Mouse (Mus musculus): Measurements from ENCODE around the gene Cdkn2b. TPM values are rescaled to one million over a fixed set of nuclear protein-coding genes. Genes with fewer than 3 reads are reported as not detected.

Gene Cdkn2b
- total RNA-seq, 2 experiments from 2014 or later, result 0.55 to 0.87 TPM

- no peak for DNase-seq
- intact Hi-C loops (cut with DNase I), result loop anchor here (2.0 to 5.0 kb wide), 2 partner anchors 15 to 228 kb away; no protein-coding TSS in a partner anchor
Measured at GRCm38 (mm10) chr4:89294091-89294485, 16.8 kb downstream of the Cdkn2b start.

- intact Hi-C loops (cut with DNase I), result loop anchor here (5.0 kb wide), 1 partner anchor 229 kb away; no protein-coding TSS in a partner anchor
- DNase-seq, result no peak
Measured at GRCm38 (mm10) chr4:89293516-89293915, 17.3 kb downstream of the Cdkn2b start.

- no peak for DNase-seq
- intact Hi-C loops (cut with DNase I), result no loop called here
Measured at GRCm38 (mm10) chr4:89289028-89289427, 21.8 kb downstream of the Cdkn2b start.

DNA sequence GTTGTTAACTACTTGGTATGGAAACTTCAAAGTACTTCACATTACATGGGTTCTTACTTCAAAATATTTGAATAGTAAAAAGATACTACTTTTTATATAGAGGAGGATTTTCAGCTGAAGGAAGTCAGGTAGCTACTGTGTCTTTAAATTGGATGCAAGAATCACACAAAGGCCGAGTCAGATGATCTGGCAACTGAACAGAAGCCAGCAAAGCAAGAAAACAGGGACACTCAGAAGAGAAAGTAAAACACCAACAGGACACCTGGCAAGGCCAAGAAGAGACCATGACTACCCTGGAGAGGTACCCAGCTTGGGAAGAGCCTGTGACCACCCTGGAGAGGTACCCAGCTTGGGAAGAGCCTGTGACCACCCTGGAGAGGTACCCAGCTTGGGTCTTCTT lies 24.3 kb downstream of the Cdkn2b start:
- intact Hi-C loops (cut with DNase I), result no loop called here

GRCm38 (mm10) chr4:89285688-89286087 lies 25.2 kb downstream of the Cdkn2b start:
- no peak for DNase-seq
- intact Hi-C loops (cut with DNase I), result no loop called here

More for the DNA sequence above, 24.3 kb downstream of the Cdkn2b start:
- no peak for DNase-seq

- intact Hi-C loops (cut with DNase I), result loop anchor here (5.0 kb wide), 1 partner anchor 135 kb away; no protein-coding TSS in a partner anchor
- no peak for DNase-seq
Measured at GRCm38 (mm10) chr4:89282661-89283060, 28.2 kb downstream of the Cdkn2b start.

DNA sequence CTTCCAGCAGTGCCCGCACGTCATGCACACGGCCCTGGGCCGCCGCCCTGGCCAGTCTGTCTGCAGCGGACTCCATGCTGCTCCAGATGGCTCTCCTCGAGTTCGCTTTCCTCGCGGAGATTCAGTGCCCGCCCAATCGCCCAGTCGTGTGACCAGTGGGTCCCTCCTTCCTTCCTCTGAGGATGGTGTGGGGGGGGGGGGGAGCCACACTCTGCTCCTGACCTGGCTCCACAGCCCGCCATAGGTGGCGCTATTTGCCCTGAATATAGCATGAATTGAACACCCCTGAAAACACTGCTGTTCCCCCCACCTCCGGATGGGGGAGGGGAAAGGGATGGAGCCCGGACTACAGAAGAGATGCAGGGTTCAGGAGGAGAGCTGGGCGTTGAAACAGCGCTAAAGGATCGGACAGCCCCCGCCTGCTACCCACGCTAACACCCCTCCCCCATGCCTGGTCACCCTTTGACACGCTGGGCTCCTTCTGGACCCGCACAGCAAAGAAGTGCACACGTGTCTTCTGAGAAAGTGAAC lies 28.7 kb downstream of the Cdkn2b start:
- no peak for DNase-seq
- intact Hi-C loops (cut with DNase I), result loop anchor here (5.0 kb wide), 1 partner anchor 135 kb away; no protein-coding TSS in a partner anchor

- DNase-seq, result no peak
- intact Hi-C loops (cut with DNase I), result loop anchor here (5.0 kb wide), 1 partner anchor 134 kb away; no protein-coding TSS in a partner anchor
Measured at GRCm38 (mm10) chr4:89281236-89281635, 29.6 kb downstream of the Cdkn2b start.

GRCm38 (mm10) chr4:89279641-89280040 lies 31.2 kb downstream of the Cdkn2b start:
- no peak for DNase-seq
- intact Hi-C loops (cut with DNase I), result loop anchor here (2.0 to 5.0 kb wide), 2 partner anchors 15 to 132 kb away; partner anchors contain the start of gene Cdkn2a

DNA sequence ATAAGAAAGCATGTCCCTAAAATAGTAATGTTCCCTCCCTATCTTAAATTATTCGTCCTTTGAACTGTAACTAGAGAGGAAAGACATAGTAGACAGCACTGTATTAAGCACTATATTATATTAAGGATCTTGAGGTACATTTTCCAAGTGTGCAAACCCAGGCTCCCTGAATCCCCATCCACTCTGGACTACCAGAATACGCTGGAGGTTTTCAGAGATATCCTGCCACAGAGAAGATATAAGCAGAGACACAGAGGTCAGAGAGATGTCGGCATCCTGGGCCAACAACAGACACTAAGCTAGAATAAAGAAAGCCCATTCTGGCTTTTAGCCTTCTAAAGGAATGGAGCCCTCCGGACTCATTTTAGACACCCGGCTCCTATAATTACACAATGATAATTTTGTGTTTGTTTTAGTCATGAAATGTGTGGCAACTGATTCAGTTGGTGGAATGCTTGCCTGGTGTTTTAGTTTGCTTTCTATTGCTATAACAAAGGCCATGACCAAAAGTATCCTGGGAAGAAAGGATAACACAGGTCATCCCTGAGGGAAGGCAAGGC lies 33.4 kb downstream of the Cdkn2b start:
- intact Hi-C loops (cut with DNase I), result no loop called here
- DNase-seq, result no peak

DNA sequence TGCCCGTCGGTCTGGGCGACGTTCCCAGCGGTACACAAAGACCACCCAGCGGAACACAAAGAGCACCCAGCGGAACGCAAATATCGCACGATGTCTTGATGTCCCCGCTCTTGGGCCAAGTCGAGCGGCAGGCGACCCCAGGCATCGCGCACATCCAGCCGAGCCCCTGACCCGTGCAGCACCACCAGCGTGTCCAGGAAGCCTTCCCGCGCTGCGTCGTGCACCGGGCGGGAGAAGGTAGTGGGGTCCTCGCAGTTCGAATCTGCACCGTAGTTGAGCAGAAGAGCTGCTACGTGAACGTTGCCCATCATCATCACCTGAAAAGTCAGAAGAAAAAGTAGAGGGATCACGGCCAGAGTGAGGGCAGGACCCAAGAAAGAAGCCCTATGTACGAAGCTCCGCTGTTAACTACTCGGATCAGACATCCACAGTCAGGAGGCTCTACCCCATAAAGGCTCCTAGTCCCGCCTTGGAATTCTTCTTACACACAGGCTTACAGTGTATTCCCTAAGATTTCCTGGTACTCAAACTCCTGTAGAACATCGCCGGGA lies 34.1 kb downstream of the Cdkn2b start:
- intact Hi-C loops (cut with DNase I), result no loop called here
- no peak for DNase-seq

DNA sequence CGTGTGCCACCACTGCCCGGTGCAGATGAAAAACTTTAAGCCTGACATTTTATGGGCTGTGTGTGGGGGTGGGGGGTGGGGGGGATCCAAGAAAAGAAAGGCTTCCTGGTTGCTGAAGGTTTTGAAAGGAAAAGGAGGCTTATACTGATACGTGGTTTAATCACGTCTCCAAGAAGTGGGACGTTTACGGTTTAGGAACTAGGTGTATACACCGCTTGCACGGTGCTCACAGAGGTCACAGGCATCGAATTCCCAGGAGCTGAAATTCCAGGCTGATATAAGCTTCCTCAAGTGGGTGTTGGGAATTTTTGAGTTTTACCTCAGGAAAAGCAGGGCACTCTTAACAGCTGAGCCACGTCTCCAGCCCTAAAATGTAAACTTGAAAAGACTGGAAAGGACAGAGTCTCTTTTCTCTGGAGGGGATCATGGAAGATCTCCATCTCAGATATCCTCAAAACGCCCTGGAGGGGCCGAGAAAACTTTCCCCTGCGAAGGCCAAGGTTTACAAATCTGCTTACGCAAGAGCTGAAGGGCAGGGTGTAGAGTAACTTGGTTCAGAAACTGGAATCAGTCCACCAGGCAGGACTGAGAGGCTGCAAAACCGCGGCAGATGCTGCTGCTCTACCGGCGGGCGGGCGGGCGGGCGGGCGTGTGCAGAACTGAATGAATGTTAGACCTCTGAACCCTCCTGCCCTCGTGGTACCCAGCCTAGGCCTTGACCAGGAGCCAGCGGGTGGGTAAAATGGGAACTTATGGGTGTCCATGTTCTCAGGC lies 34.8 kb downstream of the Cdkn2b start:
- DNase-seq, result no peak
- intact Hi-C loops (cut with DNase I), result no loop called here

- no peak for DNase-seq
- intact Hi-C loops (cut with DNase I), result no loop called here
Measured at GRCm38 (mm10) chr4:89274829-89275548, 35.9 kb downstream of the Cdkn2b start.

- DNase-seq, result no peak
- intact Hi-C loops (cut with DNase I), result no loop called here
Measured at GRCm38 (mm10) chr4:89274006-89274405, 36.8 kb downstream of the Cdkn2b start.

GRCm38 (mm10) chr4:89273585-89273984 lies 37.3 kb downstream of the Cdkn2b start:
- intact Hi-C loops (cut with DNase I), result no loop called here
- no peak for DNase-seq

DNA sequence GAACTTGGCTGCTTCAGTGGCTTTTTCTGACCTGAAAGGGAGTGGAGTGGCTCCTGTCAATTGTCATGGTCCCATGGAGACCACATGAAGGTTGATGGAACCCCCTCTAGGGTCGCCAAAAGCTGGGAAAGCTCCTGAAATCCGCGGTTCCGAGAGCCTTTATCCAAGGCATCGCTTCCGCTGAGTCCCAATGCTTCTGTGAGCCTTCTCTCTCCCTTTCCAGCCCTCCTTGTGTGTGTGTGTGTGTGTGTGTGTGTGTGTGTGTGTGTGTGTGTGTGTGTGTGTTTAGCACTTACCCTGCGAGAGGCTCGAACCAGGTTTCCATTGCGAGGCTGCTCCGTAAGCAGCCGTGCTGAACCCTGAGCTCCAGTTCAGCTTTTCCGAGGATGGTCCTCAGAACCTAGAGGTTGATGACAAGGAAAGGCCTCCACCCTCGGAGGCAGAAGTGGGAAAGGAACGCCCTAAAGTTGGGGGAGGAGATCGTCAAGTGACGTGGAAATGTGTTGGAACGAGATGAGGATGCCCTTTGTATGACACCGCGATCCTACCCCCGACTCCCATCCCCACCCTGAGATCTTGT lies 37.8 kb downstream of the Cdkn2b start:
- DNase-seq, result no peak
- intact Hi-C loops (cut with DNase I), result no loop called here

DNA sequence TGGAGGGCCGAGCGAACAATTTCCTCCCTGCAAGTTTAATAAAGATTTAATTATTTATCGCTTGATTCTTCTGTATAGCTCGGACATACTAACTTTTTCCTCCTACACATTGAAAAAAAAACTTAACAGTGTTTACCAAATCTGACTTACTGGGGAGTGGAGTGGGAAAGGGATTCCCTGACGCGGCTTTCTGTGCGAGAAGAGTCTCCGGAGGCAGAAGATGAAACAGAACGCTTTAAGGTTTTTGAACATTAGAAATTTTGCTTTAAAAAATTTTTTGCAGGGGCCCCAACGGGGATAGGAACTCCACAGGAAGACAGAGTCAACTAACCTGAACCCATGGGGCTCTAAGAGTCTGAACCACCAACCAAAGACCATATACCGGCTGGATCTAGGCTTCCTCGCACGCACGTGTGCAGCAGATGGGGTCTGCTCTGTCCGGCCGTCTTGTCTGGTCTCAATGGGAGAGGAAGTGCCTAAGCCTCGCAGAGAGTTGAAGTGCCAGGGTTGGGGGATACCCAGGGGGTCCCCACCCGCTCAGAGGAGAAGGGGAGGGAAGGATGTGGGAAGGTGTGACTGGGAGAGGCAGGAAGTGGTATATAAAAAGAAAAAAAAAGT lies 38.6 kb downstream of the Cdkn2b start:
- intact Hi-C loops (cut with DNase I), result no loop called here
- DNase-seq, result no peak

GRCm38 (mm10) chr4:89257768-89258167 lies 53.1 kb downstream of the Cdkn2b start:
- no peak for DNase-seq
- intact Hi-C loops (cut with DNase I), result no loop called here
